Mouse (Mus musculus) lung, postnatal 0 days (tissue): ENCODE data around the gene Gm20696.

Source experiments
- CTCF ChIP-seq: IDR thresholded peaks from 2 replicates; pipeline ENCODE4 v1.5.1; 2016; ENCODE audit warnings: antibody characterized with exemption, mild to moderate bottlenecking
- EP300 ChIP-seq: IDR thresholded peaks from 2 replicates; pipeline ENCODE4 v1.6.1; 2016; ENCODE audit warnings: antibody characterized with exemption, mild to moderate bottlenecking, control low read depth

GRCm38 (mm10) chr6:99525351-99525750, 141.2 kb downstream of the Gm20696 start:
- TF ChIP-seq EP300 (no peak), CTCF (peak; percentile 66)
